Mouse (Mus musculus) left cerebral cortex, adult 6 months (tissue): ENCODE data around the gene Dusp28. TPM values are rescaled to one million over a fixed set of nuclear protein-coding genes. Genes with fewer than 3 reads are reported as not detected.

Experiments used
- long read RNA-seq, 2 experiments: library from polyadenylated mRNA; unstranded; transcript quantifications; one replicate each; pipeline ENCODE4 v2.0.0; 2019 to 2020
- polyA plus RNA-seq: library from polyadenylated mRNA; unstranded; fragments of <200 nt; fragmentation: Nextera tagmentation; gene quantifications from 2 replicates; pipeline ENCODE4 v1.2.3, GENCODE M21; 2021

The Dusp28 gene
- 35.0 and 44.7 TPM in 2 replicates for polyA plus RNA-seq
- long read RNA-seq, experiment 1, transcript Dusp28-201 (2 exons, 1,314 nt): major isoform, 76 of 82 reads
- long read RNA-seq, experiment 1, partial matches to known transcripts: 0 of 82 reads
- long read RNA-seq, experiment 1, other reads (novel, unspliced or antisense): 6 of 82 reads
- long read RNA-seq, experiment 2, transcript Dusp28-201 (2 exons, 1,314 nt): major isoform, 48 of 63 reads
- long read RNA-seq, experiment 2, partial matches to known transcripts: 11 of 63 reads
- long read RNA-seq, experiment 2, other reads (novel, unspliced or antisense): 4 of 63 reads

DNA sequence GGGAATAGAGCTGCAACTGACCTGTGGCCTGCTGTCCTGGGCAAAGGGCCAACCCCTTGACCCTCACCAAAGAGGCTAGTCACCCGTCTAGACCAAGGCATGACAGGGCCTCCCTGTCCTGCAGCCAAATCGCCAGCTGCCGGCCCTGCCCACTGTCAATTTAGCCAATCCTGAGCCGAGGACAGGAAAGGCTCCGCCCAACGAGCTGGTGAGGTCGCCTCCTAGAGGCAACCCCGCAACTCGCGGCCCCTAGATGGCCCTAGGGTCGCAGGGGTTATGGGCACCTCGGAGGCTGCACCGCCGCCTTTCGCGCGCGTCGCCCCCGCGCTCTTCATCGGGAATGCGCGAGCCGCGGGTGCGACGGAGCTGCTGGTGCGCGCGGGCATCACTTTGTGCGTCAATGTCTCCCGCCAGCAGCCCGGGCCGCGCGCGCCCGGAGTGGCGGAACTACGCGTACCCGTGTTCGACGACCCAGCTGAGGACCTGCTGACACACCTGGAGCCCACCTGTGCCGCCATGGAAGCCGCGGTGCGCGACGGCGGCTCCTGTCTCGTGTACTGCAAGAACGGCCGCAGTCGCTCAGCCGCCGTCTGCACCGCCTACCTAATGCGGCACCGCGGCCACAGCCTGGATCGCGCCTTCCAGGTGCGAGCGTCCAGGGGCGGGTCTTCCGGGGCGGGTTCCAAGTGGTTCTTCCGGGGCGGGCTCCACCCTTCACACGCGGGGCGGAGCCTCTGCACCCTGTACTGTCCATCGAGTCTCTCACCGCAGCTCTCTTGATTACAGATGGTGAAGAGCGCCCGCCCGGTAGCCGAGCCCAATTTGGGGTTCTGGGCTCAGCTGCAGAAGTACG lies at the start of gene Dusp28:
Gene Dusp28 (plus strand): TSS at position 203 of the 853 bp plus-strand sequence.

DNA sequence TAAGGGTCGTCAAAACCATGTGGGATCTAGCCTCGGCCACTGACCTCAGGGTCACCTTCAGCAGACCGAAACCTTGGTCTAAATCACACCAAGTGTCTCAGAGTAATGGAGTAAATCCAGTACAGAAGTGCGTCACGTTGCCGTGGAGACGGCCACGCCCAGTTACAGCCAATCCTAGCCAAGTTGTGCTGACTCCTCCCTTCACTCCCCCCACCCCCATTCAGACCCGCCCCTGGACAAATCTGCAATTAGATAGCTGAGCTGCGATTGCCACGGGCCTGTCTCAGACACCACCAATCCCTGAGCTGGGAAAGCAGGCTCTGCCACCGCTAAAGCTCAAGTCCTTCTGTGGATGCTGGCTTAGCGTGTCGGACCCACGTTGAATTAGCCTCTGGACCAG lies 4.0 kb upstream of the Dusp28 start, which contains the start of gene Ankmy1:
Gene Ankmy1 (minus strand): TSS at position 121 of the 400 bp plus-strand sequence.

DNA sequence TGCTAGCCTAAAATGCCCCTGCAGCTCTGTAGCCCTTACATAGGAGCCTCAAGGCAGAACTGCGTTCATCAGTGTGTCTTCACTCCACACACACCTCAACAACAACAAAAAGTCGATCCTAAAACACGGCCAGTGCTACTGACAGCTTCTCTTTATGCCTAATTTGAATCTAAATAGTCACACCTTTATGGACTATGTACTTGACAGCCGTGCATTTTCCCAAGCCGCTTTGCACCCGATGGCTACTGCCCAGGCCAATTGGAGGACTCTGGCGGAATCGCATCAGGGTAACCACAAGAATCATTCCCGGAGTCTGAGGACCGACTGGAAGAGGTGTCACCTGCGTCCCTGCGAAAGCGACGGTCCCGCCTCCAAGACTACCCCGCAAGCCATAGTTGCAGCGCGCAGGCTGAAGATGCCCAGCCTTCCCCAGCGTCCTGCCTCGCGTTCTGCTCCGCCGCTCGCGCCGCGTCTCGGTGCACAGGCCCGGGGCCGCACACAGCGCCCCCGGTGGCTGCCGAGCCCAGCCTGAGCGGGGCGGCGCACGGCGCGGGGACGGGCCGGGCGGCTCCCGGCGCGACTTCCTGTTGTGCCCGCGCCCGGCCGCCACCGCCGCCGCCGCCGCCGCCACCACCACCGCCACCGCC lies 3.6 kb downstream of the Dusp28 start, which contains the start of gene Rnpepl1:
Gene Rnpepl1 (plus strand): TSS at position 545 of the 647 bp plus-strand sequence.

DNA sequence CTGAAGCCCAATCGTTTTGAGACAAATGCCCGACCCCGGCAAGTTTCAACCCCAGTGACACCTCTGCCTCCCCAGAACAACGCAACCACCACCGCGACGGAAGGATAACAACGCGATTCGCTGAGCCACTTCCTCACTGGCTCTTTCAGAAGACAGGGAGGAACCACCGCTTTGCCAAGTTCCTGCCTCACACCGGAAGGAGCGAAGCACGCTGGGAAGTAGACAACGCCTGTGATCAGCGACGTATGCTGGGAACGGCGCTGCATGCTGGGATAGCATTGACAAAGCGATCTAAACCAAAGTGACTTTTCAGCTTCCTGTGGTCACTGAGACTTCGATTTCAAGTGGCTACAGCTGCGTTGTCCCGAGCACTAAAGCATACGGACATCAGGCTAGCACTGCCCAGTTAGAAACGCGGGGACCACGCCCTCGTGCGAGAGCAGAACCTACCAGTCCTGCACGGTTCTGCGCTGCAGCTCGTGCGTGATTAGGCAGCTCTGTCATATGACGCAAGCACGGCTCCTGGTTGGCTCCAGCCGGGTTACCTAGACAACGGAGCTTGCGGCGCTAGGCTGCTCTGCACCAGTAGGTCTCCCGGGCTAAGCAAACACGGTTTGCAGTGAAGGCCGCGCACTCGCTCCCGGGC lies 27.5 kb downstream of the Dusp28 start, which contains the start of gene Capn10:
Gene Capn10 (plus strand): TSS at position 195 of the 646 bp plus-strand sequence.

DNA sequence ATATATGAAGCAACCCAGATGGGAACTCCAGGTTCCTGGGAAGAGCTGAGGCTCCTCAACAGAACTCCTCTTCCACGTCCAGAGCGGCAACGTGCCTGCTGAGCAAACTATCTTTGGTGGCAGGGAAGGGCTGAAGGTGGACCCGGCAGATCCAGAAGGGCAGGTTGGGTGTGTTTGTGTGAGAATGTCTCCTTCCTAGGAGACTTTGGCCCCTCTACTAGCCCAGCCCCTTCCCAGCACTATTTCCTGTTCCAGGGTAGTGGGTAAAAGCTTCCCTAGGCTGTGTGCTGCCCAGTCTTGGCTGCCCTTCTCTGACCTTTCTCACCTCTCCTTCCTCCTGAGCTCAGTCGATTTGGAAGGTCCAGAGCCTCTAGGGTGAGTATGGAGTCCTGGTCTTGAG lies 43.8 kb downstream of the Dusp28 start, which contains the start of gene Gpr35:
Gene Gpr35 (plus strand): TSS at position 259 of the 400 bp plus-strand sequence.

Other genes with a start within 250 kb of the Dusp28 start
- 9.3 and 33.7 TPM in 2 replicates for gene Gpc1, start 75.3 kb upstream of the Dusp28 start, polyA plus RNA-seq
- 0.14 and 0.42 TPM in 2 replicates for gene Ankmy1, start 4.1 kb upstream of the Dusp28 start, polyA plus RNA-seq
- 7.9 and 15.2 TPM in 2 replicates for gene Rnpepl1, start 3.8 kb downstream of the Dusp28 start, polyA plus RNA-seq
- 28.1 and 34.0 TPM in 2 replicates for gene Capn10, start 27.4 kb downstream of the Dusp28 start, polyA plus RNA-seq
- 0.06 and 0.24 TPM in 2 replicates for gene Gpr35, start 43.9 kb downstream of the Dusp28 start, polyA plus RNA-seq
- not detected in 2 replicates for gene Aqp12, start 99.4 kb downstream of the Dusp28 start, polyA plus RNA-seq
- gene Kif1a, start 195.0 kb downstream of the Dusp28 start, polyA plus RNA-seq: 203 and 209 TPM in 2 replicates
- gene Agxt, start 228.3 kb downstream of the Dusp28 start, polyA plus RNA-seq: not detected in 2 replicates